Mouse (Mus musculus) skeletal muscle tissue, postnatal 0 days (tissue): Measurements from ENCODE around the gene Popdc3. TPM values are rescaled to one million over a fixed set of nuclear protein-coding genes. Genes with fewer than 3 reads are reported as not detected.

Source experiments
- polyA plus RNA-seq: library from polyadenylated mRNA; unstranded; fragments of >200 nt; fragmentation: Nextera tagmentation; extraction: Ambion mirVana; gene quantifications from 2 replicates; pipeline ENCODE4 v1.2.1, GENCODE M21; 2015

Gene Popdc3
- 42.8 and 55.1 TPM in 2 replicates for polyA plus RNA-seq

GRCm38 (mm10) chr10:45177798-45178197 lies at the start of gene Popdc3:
TSS of gene Popdc3 (plus strand) at chr10:45178098.

GRCm38 (mm10) chr10:45335434-45336422 lies 157.8 kb downstream of the Popdc3 start, which contains the start of gene Bves:
TSS of gene Bves (plus strand) at chr10:45335772.

Other genes starting within 250 kb of the Popdc3 start
- gene Prep, start 110.9 kb upstream of the Popdc3 start, polyA plus RNA-seq = 13.5 and 14.0 TPM in 2 replicates
- gene Bves, start 157.7 kb downstream of the Popdc3 start, polyA plus RNA-seq = 27.7 and 31.0 TPM in 2 replicates